In genomic region chr2:158507046-158507445, GRCm38 (mm10) we compare ENCODE assay signal across 23 mouse cellular contexts. TPM values are rescaled to one million over a fixed set of nuclear protein-coding genes. Genes with fewer than 3 reads are reported as not detected.
"Had no signal": no experiment of that assay in that cellular context is flagged by ENCODE, and none has a peak within 500 bp of the region (broad histone marks: within the 10 kb centered on the region; RNA-seq: fewer than 3 reads in every experiment).

No protein-coding gene starts in this region.

- DNase-seq: left cerebral cortex, postnatal 4 days; liver; liver, embryonic 13.5 days; lung, adult 18-20 months; lung, adult 2 months; lung, embryonic 14.5 days; lung, postnatal 10 days; lung, postnatal 14 days; lung, postnatal 36 days; lung, postnatal 4 days; midbrain, embryonic 14.5 days had no signal

RNA-seq across cellular contexts. Expression of gene Adig, which starts 4.6 kb away (rescaled TPM):
- total RNA-seq: left cerebral cortex, adult 2 months; left cerebral cortex, adult 8-10 months; left cerebral cortex, postnatal 10 days; left cerebral cortex, postnatal 14 days; left cerebral cortex, postnatal 25 days; left cerebral cortex, postnatal 36 days; left cerebral cortex, postnatal 4 days; liver, adult 2 months; megakaryocyte progenitor cell, adult 5-6 weeks; megakaryocyte, adult 5-6 weeks; megakaryocyte-erythroid progenitor cell, adult 5-6 weeks; midbrain, postnatal 0 days; monocyte, adult 5-6 weeks had no signal

RNA-seq across cellular contexts. Expression of gene Arhgap40, which starts 5.5 kb away (rescaled TPM):
- total RNA-seq: left cerebral cortex, postnatal 10 days; left cerebral cortex, postnatal 14 days; left cerebral cortex, postnatal 36 days; liver, adult 2 months; megakaryocyte progenitor cell, adult 5-6 weeks; megakaryocyte, adult 5-6 weeks; megakaryocyte-erythroid progenitor cell, adult 5-6 weeks; monocyte, adult 5-6 weeks had no signal
